Mouse (Mus musculus) C2C12 (cell line): ENCODE results near the gene Abi3bp. TPM values are rescaled to one million over a fixed set of nuclear protein-coding genes. Genes with fewer than 3 reads are reported as not detected.

Source experiments
- H3K27me3 ChIP-seq: one replicate; pipeline ENCODE4 v1.6.1; 2011; ENCODE audit not compliant: control insufficient read depth, insufficient read depth, insufficient read length
- H3K36me3 ChIP-seq: one replicate; pipeline ENCODE4 v1.6.1; 2011; ENCODE audit not compliant: control insufficient read depth, insufficient read depth
- H3K4me3 ChIP-seq: one replicate; pipeline ENCODE4 v1.5.1; 2011; ENCODE audit warnings: mild to moderate bottlenecking, control low read depth; ENCODE audit not compliant: poor library complexity, insufficient read depth, severe bottlenecking
- H3K79me2 ChIP-seq: one replicate; pipeline ENCODE4 v1.6.1; 2011; ENCODE audit not compliant: control insufficient read depth, insufficient read depth
- H3K79me3 ChIP-seq: one replicate; pipeline ENCODE4 v1.6.1; 2011; ENCODE audit warnings: low read depth, control low read depth
- H3ac ChIP-seq: one replicate; pipeline ENCODE3; 2011; ENCODE audit warnings: low read depth; ENCODE audit not compliant: control insufficient read depth, insufficient read length
- CEBPB ChIP-seq: IDR thresholded peaks from one replicate; pipeline ENCODE4 v1.6.1; 2011; ENCODE audit warnings: low read depth, mild to moderate bottlenecking, control low read depth, moderate library complexity
- CTCF ChIP-seq: IDR thresholded peaks from one replicate; pipeline ENCODE4 v1.5.1; 2011; ENCODE audit not compliant: control insufficient read depth, insufficient read depth, insufficient read length
- FOSL1 ChIP-seq: IDR thresholded peaks from one replicate; pipeline ENCODE4 v1.8.0; 2011; ENCODE audit warnings: mild to moderate bottlenecking, low read length; ENCODE audit not compliant: poor library complexity, insufficient read depth, severe bottlenecking
- MAX ChIP-seq: IDR thresholded peaks from one replicate; pipeline ENCODE4 v1.6.1; 2011; ENCODE audit warnings: mild to moderate bottlenecking, control low read depth
- MYOD1 ChIP-seq: IDR thresholded peaks from one replicate; pipeline ENCODE4 v1.6.1; 2011; ENCODE audit warnings: low read depth; ENCODE audit not compliant: control insufficient read depth, insufficient read length
- MYOG ChIP-seq: IDR thresholded peaks from one replicate; pipeline ENCODE4 v1.6.1; 2011; ENCODE audit not compliant: control insufficient read depth, insufficient read length; ENCODE audit errors: extremely low read depth
- USF1 ChIP-seq: IDR thresholded peaks from one replicate; pipeline ENCODE4 v1.6.1; 2011; ENCODE audit warnings: low read depth, mild to moderate bottlenecking, control low read depth, moderate library complexity
- polyA plus RNA-seq: library from polyadenylated mRNA; unstranded; fragments of >200 nt; fragmentation: generic; extraction: Trizol; gene quantifications from one replicate; pipeline ENCODE4 v1.2.1, GENCODE M21; 2012; ENCODE audit warnings: missing spikeins

Abi3bp gene
- polyA plus RNA-seq, 1 experiment, result 0.01 TPM

- TF ChIP-seq CTCF, result no peak
- no peak for TF ChIP-seq CEBPB
- TF ChIP-seq MYOG, result no peak
- TF ChIP-seq MYOD1, result no peak
- no peak for TF ChIP-seq MAX
- no peak for TF ChIP-seq FOSL1
- no peak for TF ChIP-seq USF1
Observed at GRCm38 (mm10) chr16:56526482-56526881, 48.8 kb downstream of the Abi3bp start.

DNA sequence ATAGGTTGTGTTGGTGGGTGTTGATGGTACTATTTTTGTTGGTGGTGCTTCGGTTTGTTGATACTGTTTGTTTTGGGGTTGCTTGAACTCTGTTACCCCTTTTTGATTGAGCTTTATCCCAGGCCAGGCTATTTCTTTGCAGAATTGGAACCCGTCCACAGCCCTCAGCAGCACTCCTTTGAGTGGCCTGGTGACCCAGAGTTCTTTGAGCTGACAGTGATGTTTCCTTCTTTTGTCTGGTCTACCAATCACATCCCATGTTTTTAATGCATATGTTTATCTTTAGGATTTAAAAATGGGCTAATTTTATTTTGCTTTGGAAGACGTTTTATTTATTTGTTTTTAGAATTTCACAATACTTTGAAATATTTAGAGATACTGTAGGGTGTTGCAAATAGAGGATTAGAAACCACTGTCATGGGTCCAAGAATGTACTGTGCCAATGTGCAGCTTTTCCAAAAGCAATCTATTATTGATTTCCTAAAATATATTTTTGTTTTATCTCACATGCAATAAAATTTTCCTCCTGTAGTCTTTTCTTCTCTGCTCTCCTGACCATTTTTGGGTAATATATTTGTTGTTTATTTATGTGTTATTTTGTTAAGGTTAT lies 50.5 kb downstream of the Abi3bp start:
- TF ChIP-seq FOSL1 (no peak), USF1 (no peak), CEBPB (no peak), MYOG (no peak)
- no peaks in the 10 kb centered on the region for H3K79me3 ChIP-seq
- H3K4me3 ChIP-seq, result no peak overlapping the region
- H3K36me3 ChIP-seq, result no peaks in the 10 kb centered on the region
- H3K79me2 ChIP-seq, result no peaks in the 10 kb centered on the region
- H3K27me3 ChIP-seq, result no peaks in the 10 kb centered on the region
- no peak overlapping the region for H3ac ChIP-seq

More at GRCm38 (mm10) chr16:56526482-56526881, 48.8 kb downstream of the Abi3bp start:
- Histone ChIP-seq H3K79me2 (no peaks in the 10 kb centered on the region), H3K27me3 (no peaks in the 10 kb centered on the region), H3ac (no peak overlapping the region), H3K36me3 (no peaks in the 10 kb centered on the region), H3K4me3 (no peak overlapping the region), H3K79me3 (no peaks in the 10 kb centered on the region)

- Histone ChIP-seq H3K27me3 (no peaks in the 10 kb centered on the region), H3ac (no peak overlapping the region), H3K4me3 (no peak overlapping the region), H3K79me3 (no peaks in the 10 kb centered on the region), H3K79me2 (no peaks in the 10 kb centered on the region), H3K36me3 (no peaks in the 10 kb centered on the region)
- TF ChIP-seq MAX, result no peak
- no peak for TF ChIP-seq CTCF
- no peak for TF ChIP-seq USF1
- TF ChIP-seq MYOG, result no peak
- TF ChIP-seq CEBPB, result no peak
- no peak for TF ChIP-seq MYOD1
- no peak for TF ChIP-seq FOSL1
Observed at GRCm38 (mm10) chr16:56579536-56579935, 101.9 kb downstream of the Abi3bp start.

- Histone ChIP-seq H3K36me3 (no peaks in the 10 kb centered on the region), H3K4me3 (no peak overlapping the region)
- TF ChIP-seq CTCF (no peak), FOSL1 (no peak), MAX (no peak), USF1 (no peak), CEBPB (no peak), MYOG (no peak), MYOD1 (no peak)
Observed at GRCm38 (mm10) chr16:56593581-56593980, 115.9 kb downstream of the Abi3bp start.

DNA sequence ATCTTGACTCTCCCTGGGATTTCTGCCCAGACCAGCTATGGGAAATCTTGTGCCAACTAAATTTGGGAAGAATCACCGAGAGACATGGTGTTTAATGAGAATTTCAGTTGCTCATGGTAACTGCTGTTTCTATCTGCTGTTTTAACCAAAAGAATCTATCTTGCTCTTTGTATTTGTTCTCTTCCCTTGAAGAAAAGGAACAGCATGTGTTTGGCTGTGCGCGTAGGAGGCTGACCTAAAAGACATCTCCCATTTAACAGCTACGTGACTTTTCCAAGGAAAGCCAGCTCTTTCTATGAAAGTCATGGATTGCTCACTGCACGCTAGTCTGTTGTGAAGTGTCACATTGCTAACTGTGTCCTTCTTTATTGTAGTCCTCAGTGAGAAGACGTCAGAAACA lies 117.2 kb downstream of the Abi3bp start:
- H3K79me2 ChIP-seq, result no peaks in the 10 kb centered on the region
- H3K27me3 ChIP-seq, result no peaks in the 10 kb centered on the region
- TF ChIP-seq MYOG, result no peak
- TF ChIP-seq MAX, result no peak
- no peak for TF ChIP-seq CTCF
- no peak for TF ChIP-seq USF1
- TF ChIP-seq FOSL1, result no peak
- no peak for TF ChIP-seq CEBPB
- no peak for TF ChIP-seq MYOD1
- H3ac ChIP-seq, result no peak overlapping the region
- no peaks in the 10 kb centered on the region for H3K36me3 ChIP-seq
- H3K4me3 ChIP-seq, result no peak overlapping the region
- H3K79me3 ChIP-seq, result no peaks in the 10 kb centered on the region

More at GRCm38 (mm10) chr16:56593581-56593980, 115.9 kb downstream of the Abi3bp start:
- no peaks in the 10 kb centered on the region for H3K27me3 ChIP-seq
- no peaks in the 10 kb centered on the region for H3K79me2 ChIP-seq
- H3K79me3 ChIP-seq, result no peaks in the 10 kb centered on the region
- no peak overlapping the region for H3ac ChIP-seq

- Histone ChIP-seq H3ac (no peak overlapping the region), H3K36me3 (no peaks in the 10 kb centered on the region), H3K79me2 (no peaks in the 10 kb centered on the region), H3K4me3 (no peak overlapping the region), H3K27me3 (no peaks in the 10 kb centered on the region), H3K79me3 (no peaks in the 10 kb centered on the region)
- no peak for TF ChIP-seq CEBPB
- TF ChIP-seq MYOD1, result no peak
- no peak for TF ChIP-seq USF1
- TF ChIP-seq MAX, result no peak
- TF ChIP-seq FOSL1, result no peak
- no peak for TF ChIP-seq CTCF
- no peak for TF ChIP-seq MYOG
Observed at GRCm38 (mm10) chr16:56598427-56598826, 120.7 kb downstream of the Abi3bp start.
